Mouse (Mus musculus): Measurements from ENCODE around the gene Zbtb16. TPM values are rescaled to one million over a fixed set of nuclear protein-coding genes. Genes with fewer than 3 reads are reported as not detected.

The Zbtb16 gene
- total and polyA plus RNA-seq, 3 experiments, result 0.34 to 3.0 (median 0.90) TPM

DNA sequence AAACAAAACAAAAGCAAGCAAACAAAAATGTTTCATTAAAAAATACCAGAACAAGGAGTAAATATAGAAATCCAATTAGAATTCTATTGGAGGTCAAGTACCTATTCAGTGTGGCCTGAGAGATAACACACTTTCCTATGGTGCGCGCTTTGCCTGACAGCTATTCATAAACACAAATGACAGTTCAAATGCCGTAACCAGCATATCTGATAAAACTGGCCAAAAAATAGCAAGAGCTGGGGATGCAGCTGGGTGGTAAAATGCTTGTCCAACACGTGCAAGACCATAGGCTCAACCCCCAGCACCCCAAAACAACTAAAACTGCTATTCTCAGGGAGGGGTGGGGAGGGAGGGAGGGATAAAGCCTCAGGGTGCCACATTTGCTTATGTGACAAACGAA is 33.6 kb downstream of the Zbtb16 start:
- dilution Hi-C loops (cut with MboI; ENCODE audit: extremely low pct_ligation_motif_present, extremely low pct_unique_long_range_greater_than_20kb, low sequenced_read_pairs) (no loop called here), in situ Hi-C loops (cut with MboI; ENCODE audit: low pct_ligation_motif_present, low pct_unique_long_range_greater_than_20kb, low sequenced_read_pairs) (no loop called here)
- Histone ChIP-seq H3K4me1 (ENCODE audit: control insufficient read depth in 1 of 2, insufficient read depth in 2 of 2) (peaks cover 2 to 10% of the 10 kb centered on the region in 2 experiments; a peak in 2 of 4 replicates), H3K27me3 (replicated peaks) (no peaks in the 10 kb centered on the region), H3K4me2 (ENCODE audit: insufficient read depth, low read depth, poor library complexity, severe bottlenecking) (no peak overlapping the region), H3K27ac (ENCODE audit: insufficient read depth, low read depth) (no peak overlapping the region), H3K9ac (ENCODE audit: insufficient read depth, low read depth) (no peak overlapping the region), H3K79me2 (replicated peaks; ENCODE audit: control insufficient read depth, extremely low read depth, insufficient read depth, poor library complexity, severe bottlenecking) (no peaks in the 10 kb centered on the region), H3K9me3 (replicated peaks; ENCODE audit: low read length) (no peaks in the 10 kb centered on the region), H3K36me3 (replicated peaks in 1 of 2; ENCODE audit: control insufficient read depth in 1 of 2, insufficient read depth in 1 of 2, low read length in 1 of 2) (peaks cover 3 to 10% of the 10 kb centered on the region in 2 experiments), H3K4me3 (replicated peaks in 1 of 3; ENCODE audit: low read depth in 2 of 3, low read length in 2 of 3, poor library complexity in 1 of 3) (no peak overlapping the region)
- TF ChIP-seq GABPA (IDR thresholded peaks at IDR 0.05; ENCODE audit: insufficient replicate concordance, low read depth, low read length) (no peak), USF2 (conservative IDR thresholded peaks at IDR 0.05; ENCODE audit: low read depth, low read length) (no peak), RCOR1 (conservative IDR thresholded peaks at IDR 0.05; ENCODE audit: low read depth, low read length) (no peak), USF1 (IDR thresholded peaks at IDR 0.05; ENCODE audit: low read depth, low read length) (no peak), MAFK (IDR thresholded peaks at IDR 0.05; ENCODE audit: insufficient replicate concordance, low read length) (no peak), JUN (IDR thresholded peaks at IDR 0.05; ENCODE audit: insufficient read depth, low read depth, low read length) (no peak), POLR2A (IDR thresholded peaks at IDR 0.05; ENCODE audit: low read depth, low read length) (no peak), TBP (conservative IDR thresholded peaks at IDR 0.05; ENCODE audit: low read depth, low read length) (no peak), BHLHE40 (IDR thresholded peaks at IDR 0.05; ENCODE audit: low read depth, low read length) (no peak), MEF2A (IDR thresholded peaks at IDR 0.05; ENCODE audit: borderline replicate concordance, low read depth, low read length) (no peak), ZC3H11A (IDR thresholded peaks at IDR 0.05; ENCODE audit: low read depth, low read length) (no peak), ETS1 (conservative IDR thresholded peaks at IDR 0.05; ENCODE audit: low read depth, low read length) (no peak)
- DNase-seq (ENCODE audit: extremely low read depth), result no peak

DNA sequence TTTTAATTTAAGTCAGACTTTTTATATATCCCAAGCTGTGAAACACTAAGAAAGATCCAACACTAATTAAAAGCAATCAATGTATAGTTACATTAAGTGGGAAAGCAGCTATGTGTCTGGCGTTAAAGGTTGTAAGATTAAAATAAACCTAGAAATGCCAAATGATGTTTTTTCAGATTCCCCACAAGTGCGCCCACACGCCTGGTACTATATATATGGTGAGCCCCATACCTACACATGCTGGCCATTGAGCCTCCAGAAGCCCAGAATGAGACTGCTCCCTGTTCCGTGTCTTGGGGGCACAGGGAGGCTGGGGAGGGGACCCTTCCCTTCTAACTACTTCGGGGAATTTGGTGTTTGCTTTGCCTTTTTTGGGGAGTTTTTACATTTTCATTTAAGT is 34.7 kb downstream of the Zbtb16 start:
- no peaks in the 10 kb centered on the region for H3K27me3 ChIP-seq (replicated peaks)
- DNase-seq (ENCODE audit: extremely low read depth), result no peak
- peaks cover 2 to 7% of the 10 kb centered on the region in 2 experiments; a peak in 2 of 4 replicates for H3K4me1 ChIP-seq (ENCODE audit: control insufficient read depth in 1 of 2, insufficient read depth in 2 of 2)
- peaks cover 4 to 11% of the 10 kb centered on the region in 2 experiments for H3K36me3 ChIP-seq (replicated peaks in 1 of 2; ENCODE audit: control insufficient read depth in 1 of 2, insufficient read depth in 1 of 2, low read length in 1 of 2)
- in situ Hi-C loops (cut with MboI; ENCODE audit: low pct_ligation_motif_present, low pct_unique_long_range_greater_than_20kb, low sequenced_read_pairs), result no loop called here
- H3K79me2 ChIP-seq (replicated peaks; ENCODE audit: control insufficient read depth, extremely low read depth, insufficient read depth, poor library complexity, severe bottlenecking), result no peaks in the 10 kb centered on the region
- H3K4me2 ChIP-seq (ENCODE audit: insufficient read depth, low read depth, poor library complexity, severe bottlenecking), result no peak overlapping the region
- no peak overlapping the region for H3K4me3 ChIP-seq (replicated peaks in 1 of 3; ENCODE audit: low read depth in 2 of 3, low read length in 2 of 3, poor library complexity in 1 of 3)
- dilution Hi-C loops (cut with MboI; ENCODE audit: extremely low pct_ligation_motif_present, extremely low pct_unique_long_range_greater_than_20kb, low sequenced_read_pairs), result no loop called here
- H3K9ac ChIP-seq (ENCODE audit: insufficient read depth, low read depth), result no peak overlapping the region
- H3K9me3 ChIP-seq (replicated peaks; ENCODE audit: low read length), result no peaks in the 10 kb centered on the region
- H3K27ac ChIP-seq (ENCODE audit: insufficient read depth, low read depth), result no peak overlapping the region
- TF ChIP-seq KAT2A (IDR thresholded peaks at IDR 0.05; ENCODE audit: insufficient replicate concordance, low read length), result no peak
- no peak for TF ChIP-seq MXI1 (IDR thresholded peaks at IDR 0.05; ENCODE audit: low read depth, low read length)
- no peak for TF ChIP-seq ZNF384 (IDR thresholded peaks at IDR 0.05; ENCODE audit: low read depth, low read length)
- no peak for TF ChIP-seq TCF12 (IDR thresholded peaks at IDR 0.05; ENCODE audit: low read depth, low read length)
- no peak for TF ChIP-seq JUND (conservative IDR thresholded peaks at IDR 0.05; ENCODE audit: low read depth, low read length)
- TF ChIP-seq NRF1 (IDR thresholded peaks at IDR 0.05; ENCODE audit: low read depth, low read length), result no peak
- TF ChIP-seq HCFC1 (IDR thresholded peaks at IDR 0.05; ENCODE audit: low read depth, low read length), result no peak
